In genomic region chr14:121259789-121260188, GRCm38 (mm10) we compare ENCODE assay signal across 8 mouse cellular contexts.
DNase-seq lines count a peak whose midpoint lies in the region; ATAC-seq and TF ChIP-seq lines count a peak whose summit lies in the region.

No protein-coding gene starts in this region.

- H3K9ac ChIP-seq in forebrain, embryonic 11.5 days (ENCODE audit: low read length): no peak overlapping the region
- H3K9ac ChIP-seq in hindbrain, embryonic 16.5 days (ENCODE audit: low read depth, low read length): no peak overlapping the region
- no peak overlapping the region for H3K9ac ChIP-seq in limb, embryonic 14.5 days (ENCODE audit: low read depth, low read length, severe bottlenecking)
- H3K9ac ChIP-seq in neural tube, embryonic 14.5 days (replicated peaks; ENCODE audit: low read depth, low read length): no peak overlapping the region

- H3K4me1 ChIP-seq in thymus, adult 2 months (replicated peaks; ENCODE audit: control insufficient read depth, insufficient read depth, low read length): peaks cover 31% of the 10 kb centered on the region
- no peaks in the 10 kb centered on the region for H3K4me1 ChIP-seq in forebrain, embryonic 11.5 days (replicated peaks; ENCODE audit: control insufficient read depth, insufficient read depth, low read length)
- no peaks in the 10 kb centered on the region for H3K4me1 ChIP-seq in hindbrain, embryonic 16.5 days (ENCODE audit: control insufficient read depth, insufficient read depth, low read depth, low read length)
- no peaks in the 10 kb centered on the region for H3K4me1 ChIP-seq in limb, embryonic 14.5 days (ENCODE audit: control insufficient read depth, insufficient read depth, low read length)
- H3K4me1 ChIP-seq in neural tube, embryonic 14.5 days (ENCODE audit: control insufficient read depth, insufficient read depth, low read length): no peaks in the 10 kb centered on the region

- DNase-seq in thymus, adult 2 months: peak; percentile 45
- DNase-seq in thymus, adult 18-20 months: no peak
- DNase-seq in adrenal gland, postnatal 36 days: peak; percentile 53 to 71
- DNase-seq in forebrain, embryonic 11.5 days (ENCODE audit: low spot score): peak; percentile 78
- DNase-seq in limb, embryonic 14.5 days (ENCODE audit: low spot score): peak; percentile 74
- DNase-seq in urinary bladder, adult 18-20 months (ENCODE audit: low spot score in 2 of 2): no peak

- no peak for TF ChIP-seq CTCF in thymus, adult 2 months (IDR thresholded peaks at IDR 0.05; ENCODE audit: borderline replicate concordance, control insufficient read depth, extremely low read depth, insufficient read depth, low read length, poor library complexity)

- TF ChIP-seq POLR2A in thymus, adult 2 months (IDR thresholded peaks at IDR 0.05; ENCODE audit: control insufficient read depth, extremely low read depth, insufficient read depth, low read length, poor library complexity): no peak
- no peak for TF ChIP-seq POLR2A in limb, embryonic 14.5 days (IDR thresholded peaks at IDR 0.05; ENCODE audit: borderline replicate concordance, extremely low read depth, insufficient read depth, insufficient read length)

- no peaks in the 10 kb centered on the region for H3K36me3 ChIP-seq in thymus, adult 2 months (ENCODE audit: control insufficient read depth, insufficient read depth, low read length)
- H3K36me3 ChIP-seq in forebrain, embryonic 11.5 days (ENCODE audit: control insufficient read depth, insufficient read depth, low read length): no peaks in the 10 kb centered on the region
- H3K36me3 ChIP-seq in hindbrain, embryonic 16.5 days (ENCODE audit: control insufficient read depth, insufficient read depth, low read length): peaks cover 8% of the 10 kb centered on the region
- H3K36me3 ChIP-seq in limb, embryonic 14.5 days (ENCODE audit: control insufficient read depth, insufficient read depth, low read length): peaks cover 88% of the 10 kb centered on the region
- H3K36me3 ChIP-seq in neural tube, embryonic 14.5 days (ENCODE audit: control insufficient read depth, insufficient read depth, low read length): no peaks in the 10 kb centered on the region

- H3K27me3 ChIP-seq in thymus, adult 2 months (ENCODE audit: control insufficient read depth, insufficient read depth, low read length): no peaks in the 10 kb centered on the region
- H3K27me3 ChIP-seq in forebrain, embryonic 11.5 days (ENCODE audit: control insufficient read depth, insufficient read depth, low read length): no peaks in the 10 kb centered on the region
- H3K27me3 ChIP-seq in hindbrain, embryonic 16.5 days (replicated peaks; ENCODE audit: control insufficient read depth, insufficient read depth, low read length): no peaks in the 10 kb centered on the region
- H3K27me3 ChIP-seq in limb, embryonic 14.5 days (ENCODE audit: control insufficient read depth, insufficient read depth, low read length): no peaks in the 10 kb centered on the region
- no peaks in the 10 kb centered on the region for H3K27me3 ChIP-seq in neural tube, embryonic 14.5 days (ENCODE audit: control insufficient read depth, insufficient read depth, low read length)

- ATAC-seq in forebrain, embryonic 11.5 days (replicated peaks; ENCODE audit: low FRiP score): peak; percentile 50
- ATAC-seq in hindbrain, embryonic 16.5 days: peak; percentile 73; the same call in 1 of the 2 replicates
- ATAC-seq in limb, embryonic 14.5 days (ENCODE audit: low FRiP score, low read depth): peak; percentile 51; the same call in 1 of the 2 replicates
- peak; percentile 74; the same call in 1 of the 2 replicates for ATAC-seq in neural tube, embryonic 14.5 days (ENCODE audit: low read depth)

- no peaks in the 10 kb centered on the region for H3K9me3 ChIP-seq in forebrain, embryonic 11.5 days (ENCODE audit: control insufficient read depth, low read length)
- no peaks in the 10 kb centered on the region for H3K9me3 ChIP-seq in hindbrain, embryonic 16.5 days (ENCODE audit: control insufficient read depth, low read length)
- H3K9me3 ChIP-seq in limb, embryonic 14.5 days (ENCODE audit: control insufficient read depth, low read length): no peaks in the 10 kb centered on the region
- no peaks in the 10 kb centered on the region for H3K9me3 ChIP-seq in neural tube, embryonic 14.5 days (ENCODE audit: control insufficient read depth, low read length)

- H3K4me2 ChIP-seq in forebrain, embryonic 11.5 days (ENCODE audit: low read depth, low read length, severe bottlenecking): no peak overlapping the region
- no peak overlapping the region for H3K4me2 ChIP-seq in hindbrain, embryonic 16.5 days (ENCODE audit: low read length)
- no peak overlapping the region for H3K4me2 ChIP-seq in limb, embryonic 14.5 days (replicated peaks; ENCODE audit: low read depth, low read length, severe bottlenecking)
- H3K4me2 ChIP-seq in neural tube, embryonic 14.5 days (ENCODE audit: low read depth, low read length): no peak overlapping the region

- WGBS in thymus, adult 2 months: 64% methylated on average over 7 of the region's 7 CpGs
- WGBS in forebrain, embryonic 11.5 days: 58% methylated on average over 7 of the region's 7 CpGs
- WGBS in hindbrain, embryonic 16.5 days: 52% methylated on average over 7 of the region's 7 CpGs
- 62% methylated on average over 7 of the region's 7 CpGs for WGBS in limb, embryonic 14.5 days
- 63% methylated on average over 7 of the region's 7 CpGs for WGBS in neural tube, embryonic 14.5 days

- no peak overlapping the region for H3K27ac ChIP-seq in thymus, adult 2 months (ENCODE audit: control insufficient read depth, insufficient read depth, low read length)
- no peak overlapping the region for H3K27ac ChIP-seq in forebrain, embryonic 11.5 days (ENCODE audit: low read depth, low read length)
- H3K27ac ChIP-seq in hindbrain, embryonic 16.5 days (ENCODE audit: low read depth, low read length): peak overlapping the region; percentile 26; the same call in 1 of the 2 replicates
- H3K27ac ChIP-seq in limb, embryonic 14.5 days (replicated peaks; ENCODE audit: low read depth, low read length): no peak overlapping the region
- no peak overlapping the region for H3K27ac ChIP-seq in neural tube, embryonic 14.5 days (ENCODE audit: low read depth, low read length)

- no peak overlapping the region for H3K4me3 ChIP-seq in thymus, adult 2 months (ENCODE audit: control insufficient read depth, insufficient read depth, low read length)
- H3K4me3 ChIP-seq in forebrain, embryonic 11.5 days (ENCODE audit: low read depth, low read length): no peak overlapping the region
- H3K4me3 ChIP-seq in hindbrain, embryonic 16.5 days (ENCODE audit: low read length): no peak overlapping the region
- no peak overlapping the region for H3K4me3 ChIP-seq in limb, embryonic 14.5 days (replicated peaks; ENCODE audit: low read length)
- H3K4me3 ChIP-seq in neural tube, embryonic 14.5 days (ENCODE audit: low read depth, low read length): no peak overlapping the region

Comparison
In these comparisons a context has a peak if more than half of its experiments do, and no peak if none do; other contexts are left out.
1. DNase-seq: peak in thymus, adult 2 months (single experiment), adrenal gland, postnatal 36 days (2 of 2), forebrain, embryonic 11.5 days (single experiment) and limb, embryonic 14.5 days (single experiment); none in thymus, adult 18-20 months (0 of 2) and urinary bladder, adult 18-20 months (0 of 2).
2. Peak in every context shown above with its lines, with median percentiles within 50 percentile points of each other: ATAC-seq.